Mouse (Mus musculus): ENCODE results near the gene Hoxa9.

The Hoxa9 gene

DNA sequence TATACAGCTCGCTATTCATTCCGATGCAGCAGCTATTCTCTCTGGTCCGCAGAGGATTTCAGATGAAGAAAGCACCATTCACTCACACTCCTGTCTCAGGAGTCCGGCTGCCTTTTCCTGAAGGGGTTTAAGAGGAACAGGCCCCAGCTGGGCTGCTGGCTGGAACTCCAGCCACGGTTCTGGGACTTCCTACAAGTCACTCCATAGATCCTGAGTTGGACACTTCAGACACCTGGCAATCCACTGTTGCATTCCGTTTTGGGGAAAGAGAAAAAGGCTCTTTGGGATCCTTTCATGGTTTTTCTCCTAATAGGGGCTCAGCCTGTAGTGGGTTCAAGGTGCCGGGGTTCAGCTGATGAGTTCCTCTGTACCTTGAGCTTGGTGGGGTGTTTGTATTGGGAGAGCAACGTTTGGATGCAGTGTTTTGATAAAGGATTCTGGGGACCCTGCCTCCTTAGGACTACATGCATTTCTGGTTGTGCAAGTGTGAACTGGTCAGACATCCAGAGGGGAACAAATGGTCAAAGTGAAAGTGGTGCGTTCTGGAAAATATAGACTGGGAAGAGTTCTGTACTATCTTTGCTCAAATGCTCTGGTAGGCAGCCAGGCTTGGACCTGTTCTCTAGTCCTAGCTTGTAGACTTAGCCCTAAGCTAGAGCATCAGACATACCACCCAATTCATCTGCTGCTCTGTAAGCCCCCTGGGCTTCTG, 31.0 kb upstream of the Hoxa9 start:
- no peak for DNase-seq (ENCODE audit: extremely low read depth, low read depth)

DNA sequence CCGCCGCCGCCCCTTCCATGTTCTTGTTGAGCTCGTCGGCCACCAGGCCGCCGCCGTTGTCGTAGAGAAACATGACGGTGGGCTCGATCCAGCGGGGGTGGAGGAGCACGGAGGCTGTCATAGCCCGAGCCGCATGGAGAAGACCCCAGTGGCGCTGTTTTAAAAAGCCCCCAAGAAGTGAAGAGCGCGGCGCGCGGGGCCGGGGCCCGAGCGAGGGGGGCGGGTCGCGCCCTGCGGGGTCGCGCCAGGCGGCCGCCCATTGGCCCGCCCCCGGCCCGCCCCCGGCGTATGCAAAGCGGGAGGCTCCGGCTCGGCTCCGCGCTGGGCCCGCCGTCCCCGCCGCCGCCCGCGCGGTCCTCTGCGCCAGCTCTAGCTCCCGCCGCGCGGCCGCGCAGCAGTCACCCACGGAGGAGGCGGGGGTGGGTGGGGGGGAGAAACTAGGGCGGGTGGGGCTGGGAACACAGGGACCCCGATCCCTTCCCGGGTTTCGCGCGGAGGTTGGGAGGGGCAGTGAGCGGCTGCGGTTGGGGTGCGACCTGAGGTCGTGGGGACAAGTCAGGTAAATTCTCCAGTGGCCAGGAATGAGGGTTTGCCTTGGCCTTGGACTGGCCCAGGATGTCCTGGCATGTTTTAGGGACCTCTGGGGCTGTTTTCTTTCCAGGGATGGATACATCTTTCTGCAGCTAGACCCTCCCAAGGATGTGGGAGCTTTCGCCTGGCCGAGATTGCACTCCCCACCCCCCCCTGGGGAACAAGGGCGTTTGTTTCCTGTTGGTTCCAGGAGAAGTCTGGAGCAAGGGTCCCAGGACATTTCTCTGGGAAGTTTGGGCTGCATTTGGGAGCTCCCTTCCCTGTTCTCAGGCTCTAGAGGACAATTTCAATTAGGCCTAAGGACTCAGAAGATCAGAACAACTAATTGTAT, 30.0 kb upstream of the Hoxa9 start, which contains the start of gene Hoxa13:
Hoxa13 (minus strand) TSS at position 227 of the 922 bp plus-strand sequence.
- DNase-seq (ENCODE audit: extremely low read depth, low read depth), result no peak

DNA sequence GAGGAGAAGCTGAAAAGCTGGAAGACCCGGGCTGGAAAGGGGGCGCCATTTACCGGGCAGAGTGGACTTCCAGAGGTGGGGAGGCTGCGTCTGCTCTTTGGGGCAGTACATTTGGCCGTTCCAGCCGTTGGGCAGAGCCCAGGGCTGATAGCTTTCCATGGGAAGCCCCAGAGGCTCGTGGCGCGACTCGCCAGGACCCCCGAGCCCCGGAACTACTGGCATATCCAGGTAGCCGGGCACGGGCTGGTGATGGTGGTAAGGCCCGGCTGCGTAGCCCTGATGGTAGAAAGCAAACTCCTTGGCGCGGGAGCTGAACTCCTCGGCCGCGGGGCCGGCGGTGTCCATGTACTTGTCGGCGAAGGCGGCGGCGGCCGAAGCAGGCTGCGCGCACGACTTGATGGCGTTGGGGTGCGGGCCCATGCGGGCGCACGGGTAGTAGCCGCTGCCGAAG, 28.9 kb upstream of the Hoxa9 start:
- DNase-seq (ENCODE audit: extremely low read depth, low read depth), result no peak

DNA sequence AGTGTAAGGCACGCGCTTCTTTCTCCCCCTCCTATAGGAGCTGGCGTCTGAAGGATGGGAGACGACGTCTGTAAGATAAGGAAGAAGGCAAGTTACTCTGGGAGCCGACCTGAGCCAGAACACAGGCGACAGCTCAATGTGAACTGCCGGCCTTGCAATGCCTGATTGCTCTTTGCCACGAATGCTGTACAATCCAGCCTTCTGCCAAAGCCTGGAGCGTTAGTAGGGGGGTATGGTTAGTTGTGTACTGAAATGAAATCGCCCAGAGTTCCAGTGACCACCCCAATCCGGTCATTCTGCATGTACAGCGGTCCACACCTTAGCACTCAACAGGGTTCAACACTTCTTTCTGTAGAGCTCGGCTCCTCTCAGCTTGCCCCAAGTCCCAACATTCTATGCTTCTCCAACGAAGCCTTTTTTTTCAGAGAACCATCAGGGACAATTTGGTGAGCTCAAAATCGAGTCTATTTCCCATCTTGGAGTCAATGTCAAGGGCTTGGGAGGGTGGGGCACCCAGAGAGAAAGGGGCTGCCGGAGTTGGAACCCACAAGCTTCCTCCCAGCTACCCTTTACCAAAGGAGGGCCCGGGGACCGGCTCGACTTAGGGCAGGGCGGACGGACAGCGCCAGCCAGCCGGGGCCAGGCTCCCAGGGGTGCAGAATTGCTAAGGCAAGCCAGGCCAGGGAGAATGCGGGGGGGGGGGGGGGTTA, 28.3 kb upstream of the Hoxa9 start:
- no peak for DNase-seq (ENCODE audit: extremely low read depth, low read depth)

DNA sequence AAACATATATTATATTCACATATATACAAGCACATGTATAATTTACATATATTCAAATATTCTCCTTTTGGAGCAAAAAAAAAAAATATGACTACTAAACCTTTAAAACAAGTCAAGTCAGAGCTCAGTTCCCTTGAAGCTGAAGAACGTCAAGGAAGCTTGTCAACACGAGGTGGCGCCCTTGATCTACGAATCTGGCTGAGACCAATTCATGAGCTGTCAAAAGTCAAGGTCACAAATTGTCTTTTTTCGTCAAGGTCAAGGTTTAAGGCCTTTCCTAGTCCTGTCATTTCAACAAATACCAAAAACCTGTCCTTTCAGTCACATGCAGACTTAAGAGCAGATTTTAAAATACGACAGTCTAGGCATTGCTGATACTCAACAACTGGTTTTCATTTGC, 26.1 kb upstream of the Hoxa9 start:
- DNase-seq (ENCODE audit: extremely low read depth, low read depth), result peak; percentile 23

DNA sequence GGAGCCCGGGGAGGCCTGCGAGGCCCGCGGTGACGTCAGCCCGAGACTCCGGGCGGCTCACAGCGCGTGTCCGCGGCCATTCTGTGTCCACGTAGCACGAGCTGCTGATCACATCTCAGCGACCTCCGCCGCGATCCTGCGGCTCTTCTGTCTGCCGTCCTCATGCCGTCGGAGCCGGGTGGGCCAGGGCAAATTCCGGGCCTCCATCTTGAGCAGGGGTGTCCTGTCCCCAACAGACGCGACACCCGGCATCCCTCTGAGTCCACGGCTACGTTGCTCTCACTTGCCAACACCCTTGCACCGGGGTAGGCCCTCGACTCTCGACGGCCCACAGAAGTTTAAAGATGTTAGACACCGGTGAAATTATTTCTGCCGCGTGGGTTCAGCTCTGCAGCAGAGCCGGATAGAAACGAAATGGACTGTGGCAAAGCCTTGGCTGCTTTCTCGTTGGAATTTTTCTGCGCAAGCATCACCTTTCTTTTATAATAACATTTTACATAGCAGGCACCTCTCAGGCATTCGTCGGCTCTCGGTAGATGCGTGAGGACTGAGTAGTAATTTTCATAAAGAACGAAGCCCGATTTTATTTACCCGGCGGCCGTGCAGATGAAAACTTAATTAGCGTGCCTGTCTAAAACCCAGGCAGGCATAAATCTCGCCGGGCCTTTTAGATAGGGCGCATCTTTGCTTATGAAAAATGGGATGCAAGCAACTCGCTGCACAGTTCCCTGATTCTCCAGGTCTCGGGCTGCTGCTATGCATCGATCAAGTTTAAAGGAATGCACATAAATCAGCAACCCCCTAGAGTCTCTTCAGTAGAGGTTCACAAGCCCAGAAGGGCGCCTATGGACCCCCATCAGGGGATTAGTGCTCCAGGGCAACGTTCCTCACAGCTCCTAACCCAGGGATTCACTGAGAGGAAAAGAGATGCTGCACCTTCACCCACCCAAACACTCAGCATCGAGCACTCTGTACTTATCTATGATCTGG, 22.9 kb upstream of the Hoxa9 start:
- DNase-seq (ENCODE audit: extremely low read depth, low read depth), result no peak

DNA sequence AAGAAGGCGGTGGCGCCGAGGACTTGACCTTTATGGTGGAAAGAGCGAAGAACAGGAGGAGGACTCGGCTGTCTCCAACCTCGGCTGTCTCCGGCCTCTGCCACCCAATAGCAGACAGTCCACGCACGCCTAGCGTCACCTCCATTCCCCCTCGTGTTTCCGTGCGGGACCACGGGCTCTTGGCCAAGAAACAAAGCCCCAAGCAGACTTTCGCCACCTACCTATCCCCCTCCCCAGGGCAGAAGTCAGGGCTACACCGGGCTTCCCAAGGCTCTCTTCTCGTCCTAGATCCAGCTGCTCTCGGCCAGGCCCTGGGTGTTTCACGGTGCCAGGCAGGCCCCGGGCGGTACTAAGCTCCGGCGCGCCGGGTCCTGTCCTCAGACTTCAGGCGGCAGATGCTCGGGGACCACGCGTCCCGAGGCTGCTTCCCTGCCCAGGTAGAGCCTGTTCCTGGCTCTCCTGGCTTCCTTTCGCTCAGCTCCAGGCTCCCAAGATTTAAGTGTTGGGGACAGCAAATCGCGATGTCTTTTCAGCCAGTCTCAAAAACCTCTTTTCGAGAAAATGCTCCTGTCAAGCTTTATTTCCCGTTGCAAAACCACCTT, 22.0 kb upstream of the Hoxa9 start:
- no peak for DNase-seq (ENCODE audit: extremely low read depth, low read depth)

DNA sequence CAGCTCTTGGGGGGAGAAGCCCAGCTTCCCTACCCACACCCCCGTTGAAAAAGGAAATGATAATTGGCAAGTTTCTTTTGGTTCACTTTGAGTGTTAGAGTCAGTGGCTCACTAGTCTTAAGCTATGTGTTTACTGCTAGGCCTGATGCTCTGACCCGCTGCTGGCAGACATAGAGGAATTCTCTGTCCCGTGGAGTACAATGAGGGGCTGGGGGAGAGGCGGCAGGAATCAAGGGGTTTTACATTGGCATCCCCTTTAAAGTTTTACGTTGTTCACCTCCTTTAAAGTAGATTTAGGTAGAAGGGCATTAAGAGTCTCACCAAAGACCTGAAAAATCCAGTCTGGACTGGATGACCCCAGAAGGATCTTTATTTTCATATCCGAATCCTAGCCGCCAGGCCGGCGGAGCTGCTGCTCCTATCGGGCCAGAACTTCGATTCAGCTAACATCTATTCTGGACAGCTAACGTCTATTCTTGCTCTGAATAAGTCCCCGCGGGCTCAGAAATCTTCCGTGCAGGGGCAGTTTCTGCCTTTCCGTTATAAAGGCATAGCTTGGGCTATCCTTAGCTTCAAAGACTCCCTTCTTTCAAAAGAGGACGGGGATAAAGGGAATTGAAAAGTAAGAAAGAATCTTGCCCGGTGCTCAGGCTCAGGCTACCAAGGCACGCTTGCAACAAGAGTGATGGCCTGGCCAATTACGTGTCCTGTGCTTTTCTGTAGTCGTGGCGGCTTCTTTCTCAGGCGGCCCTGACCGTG, 21.3 kb upstream of the Hoxa9 start:
- no peak for DNase-seq (ENCODE audit: extremely low read depth, low read depth)

DNA sequence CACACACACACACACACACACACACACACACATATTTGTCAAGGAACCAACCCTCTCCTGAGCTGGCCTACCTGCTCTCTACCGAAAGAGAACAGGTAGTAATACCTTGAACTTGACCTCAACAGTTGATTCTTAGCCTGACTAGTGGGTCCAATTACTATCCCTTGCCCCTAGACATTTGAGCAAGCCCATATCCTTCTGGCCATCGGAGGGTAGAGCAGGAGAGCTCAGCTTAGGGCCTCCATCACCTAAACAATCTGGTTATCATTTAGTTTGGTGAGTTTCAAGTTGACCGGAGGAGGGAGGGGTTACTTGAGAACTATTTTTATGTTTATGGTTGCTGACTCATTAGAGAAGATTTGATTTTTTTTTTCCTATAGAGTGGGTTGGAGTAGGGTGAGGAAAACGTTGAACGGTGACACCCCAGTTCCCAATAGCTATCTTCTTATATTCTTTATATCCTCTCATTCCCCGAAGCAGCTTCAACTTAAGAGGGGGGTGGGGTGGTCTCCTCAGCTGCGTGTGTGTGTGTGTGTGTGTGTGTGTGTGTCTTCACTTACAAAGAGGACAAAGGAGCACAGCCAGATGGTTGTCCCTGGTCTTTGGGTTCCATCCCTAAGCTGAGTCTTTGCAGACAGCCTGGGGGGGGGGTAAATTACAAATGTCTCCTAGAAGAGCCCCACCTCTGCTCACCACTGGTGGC, 20.4 kb upstream of the Hoxa9 start:
- DNase-seq (ENCODE audit: extremely low read depth, low read depth), result no peak

DNA sequence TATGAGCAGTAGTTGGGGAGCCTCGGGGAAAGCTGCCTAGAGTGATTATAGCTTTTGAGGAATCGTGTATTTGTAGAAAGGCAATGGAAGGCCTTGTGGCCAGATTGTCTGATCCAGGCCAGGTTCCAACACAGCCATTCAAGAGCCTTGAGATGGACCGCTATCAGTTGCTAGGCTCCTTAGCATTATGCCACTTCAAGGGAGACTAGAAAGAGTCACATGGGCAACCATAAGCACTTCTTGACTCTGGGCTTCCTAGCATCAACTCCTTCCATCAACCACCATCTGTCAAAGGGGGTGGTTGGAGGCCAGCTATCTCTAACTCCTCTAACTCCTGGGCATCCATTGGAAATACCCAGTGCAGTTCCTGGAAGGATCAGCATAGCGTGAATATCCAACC, 18.9 kb upstream of the Hoxa9 start:
- DNase-seq (ENCODE audit: extremely low read depth, low read depth), result no peak

DNA sequence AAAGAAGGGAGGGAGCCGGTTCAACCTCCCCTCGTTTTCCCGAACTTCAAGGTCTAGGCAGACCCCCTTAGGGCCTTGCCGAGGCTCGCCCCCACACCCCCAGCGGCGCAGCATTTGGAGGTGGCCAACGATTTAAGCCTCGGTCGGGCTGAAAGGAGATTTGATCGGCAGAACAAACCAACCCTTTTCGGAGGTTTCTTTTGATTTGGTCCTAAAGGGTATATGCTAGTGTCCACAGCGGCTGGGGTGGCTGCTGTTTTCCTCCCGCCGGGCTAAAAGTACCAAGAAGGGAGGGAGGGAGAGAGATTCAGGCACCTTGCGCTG, 18.5 kb upstream of the Hoxa9 start:
- no peak for DNase-seq (ENCODE audit: extremely low read depth, low read depth)

DNA sequence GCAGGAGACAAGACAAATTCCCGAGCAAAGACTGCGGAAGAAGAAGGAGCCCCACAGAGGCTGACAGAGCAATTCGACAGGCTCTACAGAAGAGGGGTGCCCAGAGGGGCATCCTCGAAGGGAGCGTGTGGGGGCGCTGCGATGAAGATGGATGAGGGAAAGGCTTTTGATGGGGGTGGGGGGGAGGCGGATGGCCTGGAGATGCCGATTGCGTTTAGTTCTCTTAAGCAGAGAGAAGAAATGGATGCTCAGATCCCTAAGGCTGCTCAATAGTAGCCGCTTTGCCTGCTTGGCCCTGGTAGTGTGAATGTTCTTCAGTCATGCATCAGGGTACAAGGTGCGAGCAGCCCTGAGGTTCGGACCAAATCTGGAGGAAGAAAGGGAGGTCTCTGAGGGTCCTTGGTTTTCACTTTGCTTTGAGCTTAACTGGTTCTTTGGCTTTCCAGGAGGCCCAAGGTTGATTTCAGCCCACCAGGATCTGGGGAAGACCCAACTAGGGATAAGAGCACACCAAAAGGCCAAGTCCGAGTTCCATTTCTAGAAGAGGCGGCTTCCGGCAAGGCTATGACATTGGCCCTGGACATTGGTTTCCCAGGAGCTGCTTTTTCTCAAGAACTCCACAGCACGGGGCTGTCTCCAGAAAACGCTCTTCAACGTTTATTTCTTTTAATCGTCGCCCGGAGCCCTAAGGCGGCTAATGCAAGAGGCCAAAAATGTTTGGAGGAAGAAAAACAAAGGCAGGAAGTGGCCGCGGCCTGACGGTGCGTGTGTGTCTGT, 17.9 kb upstream of the Hoxa9 start:
- no peak for DNase-seq (ENCODE audit: extremely low read depth, low read depth)

DNA sequence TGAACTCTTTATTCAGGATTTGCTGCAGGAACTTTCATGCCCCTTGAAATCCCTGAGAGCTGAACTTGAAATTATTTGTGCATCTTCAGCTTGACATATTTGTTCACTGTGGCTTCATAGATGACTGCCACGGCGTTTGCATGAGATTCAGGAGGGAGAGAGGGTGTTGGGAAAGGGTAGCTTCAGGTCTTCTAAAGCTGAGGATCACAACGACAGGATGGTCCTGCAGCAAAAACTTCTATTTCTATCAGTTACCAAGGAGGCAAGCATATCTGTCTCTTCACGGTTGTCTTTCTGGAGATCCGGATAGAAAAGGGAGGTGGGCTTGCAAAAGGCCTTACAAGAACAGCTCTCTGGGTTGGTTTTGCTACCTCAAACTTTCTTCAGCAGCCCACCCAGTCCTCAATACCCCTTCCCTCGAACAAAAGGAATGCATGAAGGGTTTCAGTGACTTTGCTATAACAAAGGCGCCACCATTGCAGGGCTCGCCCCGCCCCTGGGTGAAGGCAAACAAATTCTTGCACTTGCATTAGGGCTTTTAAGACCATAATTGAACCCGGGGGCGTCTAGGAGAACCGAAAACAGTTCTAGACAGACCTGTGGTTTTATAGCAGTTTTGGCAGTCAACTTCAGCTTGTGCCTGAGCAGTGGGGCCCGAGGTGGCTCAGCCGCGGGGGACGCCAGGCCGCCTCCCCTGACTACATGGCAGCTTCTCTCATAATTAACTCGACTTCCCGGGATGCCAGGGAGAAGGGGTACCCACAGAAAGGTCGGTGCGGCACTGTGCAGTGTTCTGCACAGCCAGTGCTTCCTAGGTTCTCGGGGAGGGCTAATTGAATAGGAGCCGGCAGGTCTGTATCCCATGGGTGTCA, 17.1 kb upstream of the Hoxa9 start:
- DNase-seq (ENCODE audit: extremely low read depth, low read depth), result no peak

DNA sequence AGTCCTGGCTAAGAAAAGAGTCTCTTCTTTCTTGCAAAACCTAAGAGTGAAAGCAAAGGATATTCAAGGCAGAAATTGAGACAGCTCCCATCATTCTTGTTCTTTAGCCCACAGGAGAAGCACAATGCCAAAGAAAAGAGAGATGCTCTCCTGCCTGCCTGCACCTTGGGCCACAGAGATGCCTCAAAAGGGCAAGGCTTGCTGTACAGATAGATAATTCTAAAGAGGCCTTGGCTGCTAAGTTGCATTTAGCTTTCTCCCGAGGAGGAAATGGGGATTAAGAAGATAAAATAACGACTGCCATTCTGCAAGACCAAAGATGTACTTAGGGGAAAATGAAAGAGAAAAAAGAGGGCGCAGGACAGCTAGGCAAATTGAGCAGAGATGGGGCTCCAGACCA, 16.0 kb upstream of the Hoxa9 start:
- no peak for DNase-seq (ENCODE audit: extremely low read depth, low read depth)

DNA sequence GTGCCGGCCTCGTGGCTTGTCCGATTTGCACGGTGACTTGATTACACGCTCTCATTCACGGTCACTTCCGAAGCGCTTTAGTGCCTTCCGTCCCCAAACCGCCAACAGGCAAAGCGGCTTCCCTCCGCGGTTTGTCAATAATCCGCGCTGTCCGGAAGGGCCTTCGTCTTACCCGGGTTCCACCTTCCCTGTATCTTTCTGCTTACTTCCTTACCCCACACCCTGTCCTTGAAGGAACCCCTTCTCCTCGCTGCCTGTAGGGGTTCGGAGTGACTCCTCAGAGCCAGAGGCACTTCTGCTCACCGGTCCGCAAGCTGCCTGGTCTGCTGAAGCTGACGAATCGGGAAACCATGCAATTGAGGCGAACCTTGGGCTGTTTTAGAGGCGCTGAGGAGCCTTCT, 15.5 kb upstream of the Hoxa9 start:
- DNase-seq (ENCODE audit: extremely low read depth, low read depth), result no peak

DNA sequence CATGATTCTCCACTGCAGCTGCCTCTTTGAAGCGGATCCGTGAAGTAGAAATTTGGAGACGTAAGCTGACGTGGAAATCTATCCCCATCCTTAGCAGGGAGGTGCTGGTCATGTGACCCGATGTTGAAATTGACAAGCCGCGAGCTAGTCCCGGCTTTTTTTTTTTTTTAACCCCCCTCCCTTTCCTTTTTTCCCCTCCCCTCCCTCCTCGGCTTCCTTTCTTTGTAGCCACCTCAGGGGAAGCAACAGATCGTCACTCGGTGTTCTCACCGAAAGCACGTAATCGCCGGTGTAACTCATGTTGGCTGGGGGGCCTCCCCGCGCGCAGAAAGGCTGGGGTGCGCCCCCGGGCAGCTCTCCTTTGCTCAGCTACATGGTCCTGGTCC, 14.9 kb upstream of the Hoxa9 start, which contains the start of gene Hoxa11:
Hoxa11 (minus strand) TSS at position 54 of the 386 bp plus-strand sequence.
- no peak for DNase-seq (ENCODE audit: extremely low read depth, low read depth)

DNA sequence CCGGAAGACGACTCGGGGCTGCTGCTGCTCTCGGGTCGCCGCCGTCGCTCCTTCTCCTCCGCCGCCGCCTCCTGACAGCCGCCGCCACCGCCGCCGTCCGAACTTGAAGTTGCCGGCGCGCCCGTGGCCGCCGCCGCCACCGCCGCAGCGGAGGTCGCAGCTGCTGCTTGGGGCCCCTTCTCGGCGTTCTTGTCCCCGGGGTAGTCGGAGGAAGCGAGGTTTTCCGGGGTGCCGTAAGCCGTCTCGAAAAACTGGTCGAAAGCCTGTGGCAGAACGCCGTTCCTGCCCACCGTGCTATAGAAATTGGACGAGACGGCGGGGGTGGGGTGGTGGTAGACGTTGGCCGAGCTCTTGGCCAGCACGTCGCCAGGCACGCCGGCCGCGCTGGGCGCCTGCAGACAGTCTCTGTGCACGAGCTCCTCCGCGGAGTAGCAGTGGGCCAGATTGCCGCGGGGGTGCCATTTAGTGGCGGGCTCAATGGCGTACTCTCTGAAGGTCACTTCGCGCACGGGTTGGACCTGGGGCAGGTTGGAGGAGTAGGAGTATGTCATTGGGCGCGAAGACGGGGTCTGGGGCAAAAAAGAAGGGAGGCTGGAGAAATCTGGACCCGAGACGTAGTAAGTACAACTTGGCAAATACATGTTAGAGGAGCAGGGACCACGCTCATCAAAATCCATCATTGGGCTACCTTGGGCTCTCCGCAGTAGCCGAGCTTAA, 14.3 kb upstream of the Hoxa9 start:
- no peak for DNase-seq (ENCODE audit: extremely low read depth, low read depth)
